Mouse (Mus musculus) kidney, adult 2 months (tissue): Measurements from ENCODE around the gene Hdac5. TPM values are rescaled to one million over a fixed set of nuclear protein-coding genes. Genes with fewer than 3 reads are reported as not detected.

Experiments
- DNase-seq: peaks from one replicate; pipeline ENCODE4 v3.0.0; 2021
- H3K27ac ChIP-seq: fragments of 200-500 bp; 2 replicates; pipeline ENCODE4 v1.5.1; 2012; ENCODE audit warnings: low read depth, low read length, control low read depth, inconsistent platforms; ENCODE audit not compliant: insufficient read depth
- H3K27me3 ChIP-seq: fragments of 200-500 bp; replicated peaks from 2 replicates; pipeline ENCODE4 v1.6.1; 2012; ENCODE audit warnings: mild to moderate bottlenecking, moderate library complexity, low read length, inconsistent platforms; ENCODE audit not compliant: control insufficient read depth, insufficient read depth
- H3K36me3 ChIP-seq: fragments of 200-500 bp; 2 replicates; pipeline ENCODE4 v1.6.1; 2012; ENCODE audit warnings: mild to moderate bottlenecking, moderate library complexity, low read length, inconsistent platforms; ENCODE audit not compliant: control insufficient read depth, insufficient read depth
- H3K4me1 ChIP-seq: fragments of 200-500 bp; 2 replicates; pipeline ENCODE4 v1.6.1; 2011; ENCODE audit warnings: low read length; ENCODE audit not compliant: control insufficient read depth, insufficient read depth
- H3K4me3 ChIP-seq: fragments of 200-500 bp; 2 replicates; pipeline ENCODE4 v1.5.1; 2011; ENCODE audit warnings: mild to moderate bottlenecking, low read depth, low read length, control low read depth; ENCODE audit not compliant: insufficient read depth
- CTCF ChIP-seq: fragments of 200-500 bp; conservative IDR thresholded peaks from 2 replicates; pipeline ENCODE4 v1.5.1; 2011; ENCODE audit warnings: low read depth, mild to moderate bottlenecking, control low read depth, low read length, moderate library complexity, mixed read lengths; ENCODE audit not compliant: insufficient read depth, insufficient read length
- POLR2A ChIP-seq: fragments of 200-500 bp; IDR thresholded peaks from one replicate; pipeline ENCODE4 v1.6.1; 2011; ENCODE audit warnings: low read depth, low read length, control low read depth
- WGBS: fragments of 180-500 bp; shearing (Covaris S2); methylation state at CpG from one replicate; pipeline ENCODE4 v1.1.7; 2018; 5-methylcytosine and 5-hydroxymethylcytosine counted together
- polyA plus RNA-seq: library from polyadenylated mRNA; depleted of rRNA; stranded (reverse); fragments of >200 nt; gene quantifications from 2 replicates; pipeline ENCODE4 v1.2.3, GENCODE M21; 2012

The Hdac5 gene
- polyA plus RNA-seq, 1 experiment = 69.2 TPM

- H3K27ac ChIP-seq = no peak overlapping the region
- no peaks in the 10 kb centered on the region for H3K36me3 ChIP-seq
- WGBS = 92% methylated on average over 8 of the region's 8 CpGs
- TF ChIP-seq POLR2A (no peak), CTCF (no peak)
- H3K27me3 ChIP-seq = no peaks in the 10 kb centered on the region
- no peak for DNase-seq
- peaks cover 3% of the 10 kb centered on the region; the same call in 1 of the 2 replicates for H3K4me1 ChIP-seq
- H3K4me3 ChIP-seq = no peak overlapping the region
These were observed 36.8 kb upstream of the Hdac5 start for GRCm38 (mm10) chr11:102266631-102267355.

- WGBS = 89% methylated on average over 14 of the region's 14 CpGs
- no peaks in the 10 kb centered on the region for H3K27me3 ChIP-seq
- no peak overlapping the region for H3K4me3 ChIP-seq
These were observed 35.9 kb upstream of the Hdac5 start for GRCm38 (mm10) chr11:102265816-102266215.

GRCm38 (mm10) chr11:102263211-102263610, 33.2 kb upstream of the Hdac5 start:
- no peak for DNase-seq
- no peaks in the 10 kb centered on the region for H3K27me3 ChIP-seq
- no peaks in the 10 kb centered on the region for H3K36me3 ChIP-seq
- no peak overlapping the region for H3K4me3 ChIP-seq
- 87% methylated on average over 7 of the region's 7 CpGs for WGBS
- TF ChIP-seq POLR2A (no peak), CTCF (no peak)
- H3K4me1 ChIP-seq = peaks cover 3% of the 10 kb centered on the region; the same call in 1 of the 2 replicates
- H3K27ac ChIP-seq = no peak overlapping the region

More at GRCm38 (mm10) chr11:102265816-102266215, 35.9 kb upstream of the Hdac5 start:
- peaks cover 3% of the 10 kb centered on the region; the same call in 1 of the 2 replicates for H3K4me1 ChIP-seq
- no peak for DNase-seq
- no peak overlapping the region for H3K27ac ChIP-seq
- no peaks in the 10 kb centered on the region for H3K36me3 ChIP-seq
- TF ChIP-seq POLR2A (no peak), CTCF (no peak)

- no peak for DNase-seq
- TF ChIP-seq CTCF = peak; percentile 30; the same call in 1 of the 2 replicates
- TF ChIP-seq POLR2A = no peak
- Histone ChIP-seq H3K27ac (no peak overlapping the region), H3K4me3 (no peak overlapping the region), H3K4me1 (no peaks in the 10 kb centered on the region), H3K36me3 (no peaks in the 10 kb centered on the region), H3K27me3 (no peaks in the 10 kb centered on the region)
- WGBS = 97% methylated on average over 3 of the region's 3 CpGs
These were observed 28.6 kb upstream of the Hdac5 start for GRCm38 (mm10) chr11:102258521-102258920.

GRCm38 (mm10) chr11:102258095-102258494, 28.1 kb upstream of the Hdac5 start:
- H3K4me3 ChIP-seq = no peak overlapping the region
- H3K4me1 ChIP-seq = no peaks in the 10 kb centered on the region
- WGBS = 90% methylated on average over 6 of the region's 6 CpGs
- no peak for DNase-seq
- no peak for TF ChIP-seq POLR2A
- no peak for TF ChIP-seq CTCF
- H3K36me3 ChIP-seq = no peaks in the 10 kb centered on the region
- no peak overlapping the region for H3K27ac ChIP-seq
- no peaks in the 10 kb centered on the region for H3K27me3 ChIP-seq

GRCm38 (mm10) chr11:102257514-102257913, 27.5 kb upstream of the Hdac5 start:
- no peak for DNase-seq
- H3K27me3 ChIP-seq = no peaks in the 10 kb centered on the region
- 52% methylated on average over 9 of the region's 9 CpGs for WGBS
- H3K4me1 ChIP-seq = no peaks in the 10 kb centered on the region
- H3K36me3 ChIP-seq = no peaks in the 10 kb centered on the region
- no peak overlapping the region for H3K27ac ChIP-seq
- TF ChIP-seq POLR2A (no peak), CTCF (peak; percentile 34; the same call in 1 of the 2 replicates)
- H3K4me3 ChIP-seq = no peak overlapping the region

GRCm38 (mm10) chr11:102249351-102250090, 19.6 kb upstream of the Hdac5 start:
- no peak for TF ChIP-seq POLR2A
- TF ChIP-seq CTCF = no peak
- Histone ChIP-seq H3K36me3 (no peaks in the 10 kb centered on the region), H3K27me3 (no peaks in the 10 kb centered on the region), H3K4me1 (no peaks in the 10 kb centered on the region), H3K27ac (no peak overlapping the region), H3K4me3 (no peak overlapping the region)
- WGBS = 19% methylated on average over 9 of the region's 9 CpGs
- no peak for DNase-seq
